Mouse (Mus musculus): ENCODE measurements around the gene Ap3b2.
"Not testable (repeated sequence)": the region's sequence is repeated elsewhere in the genome, so short reads cannot be mapped to it uniquely, and the experiment has no call there.

The Ap3b2 gene

GRCm38 (mm10) chr7:81493331-81494021, at the start of gene Ap3b2:
Ap3b2 (minus strand) TSS chr7:81493925.
- peak; percentile 63 to 73 for DNase-seq (ENCODE audit: low spot score in 2 of 2)

- no peak for DNase-seq (ENCODE audit: low spot score in 2 of 2)
Measured at GRCm38 (mm10) chr7:81542934-81543333, 49.2 kb upstream of the Ap3b2 start.

GRCm38 (mm10) chr7:81541924-81542524, 48.3 kb upstream of the Ap3b2 start:
- no peak for DNase-seq (ENCODE audit: low spot score in 2 of 2)

- DNase-seq (ENCODE audit: low spot score in 2 of 2) = no peak
Measured at GRCm38 (mm10) chr7:81540999-81541398, 47.3 kb upstream of the Ap3b2 start.

- DNase-seq (ENCODE audit: low spot score in 2 of 2) = no peak
Measured at GRCm38 (mm10) chr7:81539565-81539964, 45.8 kb upstream of the Ap3b2 start.

GRCm38 (mm10) chr7:81538070-81538675, 44.4 kb upstream of the Ap3b2 start:
- DNase-seq (ENCODE audit: low spot score in 2 of 2) = no peak

GRCm38 (mm10) chr7:81536478-81536877, 42.8 kb upstream of the Ap3b2 start:
- no peak for DNase-seq (ENCODE audit: low spot score in 2 of 2)

DNA sequence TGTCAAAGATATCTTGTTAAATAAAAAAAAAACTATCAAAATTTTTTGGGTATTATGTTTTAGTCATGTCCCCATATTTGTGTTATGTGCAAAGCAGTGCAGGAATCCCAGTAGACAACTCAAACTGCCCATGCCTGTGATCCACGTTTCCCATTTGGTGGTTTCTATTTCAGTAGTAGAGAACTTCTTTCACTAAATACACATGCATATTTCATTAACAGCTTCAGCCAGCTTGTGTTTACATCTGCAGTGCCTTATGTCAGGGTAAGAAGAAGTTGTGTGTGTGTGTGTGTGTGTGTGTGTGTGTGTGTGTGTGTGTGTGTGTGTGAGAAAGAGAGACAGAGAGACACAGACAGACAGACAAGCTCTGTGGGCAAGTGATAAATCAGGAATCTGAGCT, 37.7 kb upstream of the Ap3b2 start:
- DNase-seq (ENCODE audit: low spot score in 2 of 2) = no peak

DNA sequence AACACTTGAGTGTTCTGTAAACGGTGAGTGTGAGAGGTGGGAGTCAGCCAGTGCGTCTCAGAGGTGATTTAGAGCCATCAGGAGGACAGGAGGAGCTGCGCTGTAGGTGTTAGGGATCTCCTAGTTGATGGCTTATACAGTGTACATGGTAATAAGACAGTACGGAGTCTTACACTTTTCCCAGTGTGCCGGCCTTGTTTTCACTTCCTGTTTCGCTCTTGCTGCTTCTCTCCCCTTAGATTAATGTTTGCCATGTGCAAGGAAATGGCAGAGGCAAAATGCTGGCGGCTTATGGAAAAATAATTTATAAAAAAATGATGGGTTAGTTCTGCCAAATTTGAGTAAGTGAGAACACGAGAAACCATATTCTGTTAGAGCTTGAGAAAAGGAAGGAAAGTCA, 35.2 kb upstream of the Ap3b2 start:
- DNase-seq (ENCODE audit: low spot score in 2 of 2) = no peak

GRCm38 (mm10) chr7:81523663-81524017, 29.9 kb upstream of the Ap3b2 start:
- DNase-seq (ENCODE audit: low spot score in 2 of 2) = no peak

DNA sequence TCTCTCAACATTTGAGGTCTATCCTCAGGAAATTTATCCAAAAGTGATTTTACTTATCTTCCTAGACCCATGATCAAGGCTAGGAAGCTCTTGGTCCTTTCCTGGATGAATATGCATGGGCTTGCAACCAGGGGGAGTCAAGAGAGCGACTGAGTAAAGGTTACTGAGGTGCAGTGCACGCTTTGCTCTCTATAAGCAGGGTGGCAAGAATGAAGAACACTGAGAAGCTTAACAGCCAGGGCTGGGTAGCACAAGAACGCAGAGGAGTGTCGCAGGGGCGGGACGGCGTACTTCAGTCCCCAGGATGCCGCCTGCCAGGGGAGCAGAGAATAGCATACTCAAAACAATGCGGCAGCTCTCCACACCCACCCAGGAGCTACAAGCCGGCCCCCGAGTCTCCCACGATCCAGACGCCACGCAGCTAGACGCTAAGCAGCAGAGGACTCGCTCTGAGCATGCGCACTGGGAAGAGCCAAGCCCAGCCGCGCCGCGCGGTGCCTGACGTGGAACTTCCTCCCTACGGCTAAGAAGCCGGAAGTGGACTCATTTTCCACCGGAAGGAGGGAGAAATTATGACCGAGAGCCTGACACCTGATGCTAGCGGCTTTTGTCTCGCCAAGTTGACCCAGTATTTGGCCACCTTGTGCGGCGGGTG, 29.4 kb upstream of the Ap3b2 start:
- DNase-seq (ENCODE audit: low spot score in 2 of 2) = peak; percentile 85 to 89

GRCm38 (mm10) chr7:81516154-81517030, 22.7 kb upstream of the Ap3b2 start:
- DNase-seq (ENCODE audit: low spot score in 2 of 2) = no peak

GRCm38 (mm10) chr7:81514906-81515590, 21.3 kb upstream of the Ap3b2 start:
- DNase-seq (ENCODE audit: low spot score in 2 of 2) = no peak

DNA sequence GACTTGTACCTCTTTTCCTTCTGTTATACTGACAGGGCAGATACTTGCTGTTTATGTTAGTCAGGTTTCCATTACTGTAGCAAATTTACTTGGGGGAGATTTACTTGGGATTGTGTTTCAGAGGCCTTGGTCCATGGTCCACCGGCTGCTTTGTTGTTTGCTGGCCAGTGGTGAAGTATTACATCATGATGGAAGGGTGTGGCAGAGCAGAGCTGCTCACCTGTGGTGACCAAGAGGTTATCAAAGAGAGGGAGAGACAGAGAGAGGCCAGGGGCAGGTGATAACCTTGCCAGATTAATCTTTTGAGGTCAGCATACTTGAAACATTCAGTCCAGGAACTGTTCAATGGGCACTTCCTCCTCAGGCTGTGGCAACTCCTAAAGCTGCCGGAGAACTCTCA, 7.3 kb upstream of the Ap3b2 start:
- DNase-seq (ENCODE audit: low spot score in 2 of 2) = no peak

DNA sequence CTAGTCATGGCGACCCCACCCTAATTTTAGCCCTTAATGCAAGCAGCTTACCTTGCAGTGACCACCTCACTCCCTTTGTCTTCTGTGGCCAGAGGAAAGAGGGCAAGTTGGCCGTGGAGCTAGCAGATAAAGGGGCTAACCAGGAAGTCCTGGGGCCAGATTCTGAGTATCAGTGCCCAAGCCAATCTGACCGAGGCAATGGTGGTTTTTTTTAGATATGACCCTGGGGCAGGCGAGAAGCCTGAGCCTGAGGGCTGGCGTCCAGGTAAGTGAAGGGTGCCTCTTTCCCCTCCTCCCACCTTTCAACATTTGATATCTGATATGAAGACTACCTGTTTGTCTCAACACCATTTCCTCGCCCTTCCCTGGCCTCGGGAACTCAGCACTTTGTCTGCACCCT, 4.5 kb upstream of the Ap3b2 start, which contains the start of gene BC048679:
Gene BC048679, minus strand, starts transcription at position 101 of the 400 bp plus-strand sequence.
- DNase-seq (ENCODE audit: low spot score in 2 of 2) = no peak

DNA sequence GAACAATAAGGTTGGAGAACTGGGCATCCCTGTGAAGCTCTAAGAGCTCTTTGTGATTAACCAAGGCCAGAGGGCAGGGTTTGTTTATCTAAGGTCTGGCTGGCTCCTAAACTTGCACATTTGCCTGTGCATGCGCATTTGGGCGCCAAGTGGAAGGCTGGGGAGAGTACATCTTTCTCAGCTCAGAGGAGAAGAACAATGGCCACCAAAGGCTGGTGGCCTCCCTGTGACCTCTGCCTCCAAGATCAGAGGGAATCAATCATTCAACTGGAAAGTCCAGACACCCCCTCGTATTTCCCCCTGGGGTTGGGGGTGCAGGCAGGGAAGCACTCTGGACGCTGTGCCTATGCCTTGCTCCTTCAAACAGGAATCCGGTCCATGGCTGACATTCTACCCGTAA, 3.4 kb upstream of the Ap3b2 start:
- no peak for DNase-seq (ENCODE audit: low spot score in 2 of 2)

DNA sequence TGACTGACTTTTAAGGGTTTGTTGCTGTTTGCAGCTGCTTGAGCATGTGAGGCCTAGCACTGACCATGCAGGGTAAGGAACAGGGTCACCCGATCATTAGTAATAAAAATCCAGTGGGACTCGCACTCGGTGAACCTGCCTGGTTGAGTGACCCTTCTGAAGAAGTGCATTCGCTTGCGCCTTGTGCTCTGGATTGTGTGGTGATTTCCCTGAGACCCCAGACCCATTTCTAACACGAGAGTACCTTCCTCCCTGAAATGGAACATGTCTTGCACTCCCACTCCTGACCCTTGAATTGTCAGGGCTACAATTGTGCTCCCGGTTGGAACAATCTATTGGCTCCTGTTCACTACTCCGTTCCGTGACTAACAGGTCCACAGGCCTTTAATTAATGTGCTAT, 1.1 kb downstream of the Ap3b2 start:
- DNase-seq (ENCODE audit: low spot score in 2 of 2) = no peak

DNA sequence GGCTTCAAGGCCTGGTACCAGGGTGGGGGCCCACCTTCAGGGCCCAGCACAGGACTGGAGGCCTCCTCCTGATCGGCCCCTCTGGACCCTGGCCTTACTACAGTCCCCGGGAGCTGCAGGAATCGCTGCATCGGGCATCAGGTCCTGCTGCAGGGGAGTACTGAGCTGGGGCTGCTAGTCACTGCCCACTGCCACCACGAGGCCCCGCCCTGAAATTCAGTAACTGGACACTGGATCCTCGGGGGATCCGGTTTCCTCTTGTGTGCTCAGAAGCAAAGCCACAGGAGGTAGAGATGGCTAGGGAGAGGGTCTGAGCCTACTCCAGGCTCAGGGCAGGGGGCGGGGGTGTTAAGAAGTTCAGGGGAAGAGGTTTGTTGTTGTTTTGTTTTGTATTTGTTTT, 4.1 kb downstream of the Ap3b2 start:
- DNase-seq (ENCODE audit: low spot score in 2 of 2) = no peak

GRCm38 (mm10) chr7:81480800-81481199, 12.9 kb downstream of the Ap3b2 start:
- no peak for DNase-seq (ENCODE audit: low spot score in 2 of 2)

- DNase-seq (ENCODE audit: low spot score in 2 of 2) = no peak
Measured at GRCm38 (mm10) chr7:81479531-81480090, 14.1 kb downstream of the Ap3b2 start.

DNA sequence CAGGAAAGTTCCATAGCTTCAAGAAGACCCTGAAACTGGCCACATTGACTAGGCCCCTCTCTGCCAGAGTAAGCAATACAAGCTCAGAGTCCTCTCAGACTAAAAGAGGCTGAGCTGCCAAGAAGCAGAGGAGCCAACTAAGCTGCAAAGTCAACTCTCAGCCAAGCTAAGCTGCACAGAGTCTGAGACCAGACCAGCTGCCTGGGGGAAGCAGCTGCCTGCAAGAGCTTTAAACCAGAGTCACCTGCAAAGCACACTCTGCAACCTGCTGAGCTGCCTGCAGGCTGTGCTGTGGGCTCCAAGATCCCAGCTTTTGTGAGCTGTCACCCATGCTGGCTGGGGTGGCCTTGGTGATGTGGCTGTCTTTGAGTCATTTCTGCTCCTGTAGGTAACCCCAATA, 15.5 kb downstream of the Ap3b2 start:
- DNase-seq (ENCODE audit: low spot score in 2 of 2) = not testable (repeated sequence)
